Mouse (Mus musculus): ENCODE results near the gene Rabgap1l. TPM values are rescaled to one million over a fixed set of nuclear protein-coding genes. Genes with fewer than 3 reads are reported as not detected.
A peak's percentile ranks its signal among the peaks of the same experiment; 100 is the strongest.

Rabgap1l gene
- polyA plus RNA-seq, 1 experiment from 2014 or later = 93.4 TPM

GRCm38 (mm10) chr1:160692224-160693093 lies 100.6 kb downstream of the Rabgap1l start:
- H3K9me3 ChIP-seq (replicated peaks; ENCODE audit: control insufficient read depth, low read length) = no peaks in the 10 kb centered on the region
- no peak for ATAC-seq (replicated peaks; ENCODE audit: extremely low read depth, insufficient read depth, low FRiP score)
- H3K9ac ChIP-seq (ENCODE audit: low read length) = no peak overlapping the region
- peaks cover 7% of the 10 kb centered on the region; the same call in 1 of the 2 replicates for H3K4me1 ChIP-seq (ENCODE audit: control insufficient read depth, insufficient read depth, low read length)
- 64% methylated on average over 6 of the region's 6 CpGs for WGBS
- no peaks in the 10 kb centered on the region for H3K36me3 ChIP-seq (ENCODE audit: control insufficient read depth, insufficient read depth)
- no peaks in the 10 kb centered on the region for H3K27me3 ChIP-seq (ENCODE audit: control insufficient read depth, insufficient read depth, low read length)
- no peak overlapping the region for H3K4me2 ChIP-seq (ENCODE audit: low read depth, low read length)
- peak overlapping the region; percentile 79 for H3K27ac ChIP-seq (ENCODE audit: low read length)
- H3K4me3 ChIP-seq (ENCODE audit: low read length) = no peak overlapping the region

- Histone ChIP-seq H3K9me3 (replicated peaks; ENCODE audit: control insufficient read depth, low read length) (no peaks in the 10 kb centered on the region), H3K4me2 (ENCODE audit: low read depth, low read length) (no peak overlapping the region), H3K9ac (ENCODE audit: low read length) (no peak overlapping the region), H3K36me3 (ENCODE audit: control insufficient read depth, insufficient read depth) (peaks cover 2% of the 10 kb centered on the region; the same call in 1 of the 2 replicates), H3K27me3 (ENCODE audit: control insufficient read depth, insufficient read depth, low read length) (no peaks in the 10 kb centered on the region), H3K27ac (ENCODE audit: low read length) (no peak overlapping the region), H3K4me1 (ENCODE audit: control insufficient read depth, insufficient read depth, low read length) (peaks cover 7% of the 10 kb centered on the region; the same call in 1 of the 2 replicates), H3K4me3 (ENCODE audit: low read length) (no peak overlapping the region)
- ATAC-seq (replicated peaks; ENCODE audit: extremely low read depth, insufficient read depth, low FRiP score) = no peak
- 79% methylated on average over 1 of the region's 1 CpGs for WGBS
Measured at GRCm38 (mm10) chr1:160691196-160691590, 101.8 kb downstream of the Rabgap1l start.

- WGBS = 88% methylated on average over 7 of the region's 7 CpGs
- Histone ChIP-seq H3K4me2 (ENCODE audit: low read depth, low read length) (no peak overlapping the region), H3K27ac (ENCODE audit: low read length) (no peak overlapping the region), H3K9me3 (replicated peaks; ENCODE audit: control insufficient read depth, low read length) (no peaks in the 10 kb centered on the region), H3K4me3 (ENCODE audit: low read length) (no peak overlapping the region), H3K9ac (ENCODE audit: low read length) (no peak overlapping the region), H3K4me1 (ENCODE audit: control insufficient read depth, insufficient read depth, low read length) (peaks cover 7% of the 10 kb centered on the region; the same call in 1 of the 2 replicates), H3K27me3 (ENCODE audit: control insufficient read depth, insufficient read depth, low read length) (no peaks in the 10 kb centered on the region), H3K36me3 (ENCODE audit: control insufficient read depth, insufficient read depth) (peaks cover 4% of the 10 kb centered on the region; the same call in 1 of the 2 replicates)
- no peak for ATAC-seq (replicated peaks; ENCODE audit: extremely low read depth, insufficient read depth, low FRiP score)
Measured at GRCm38 (mm10) chr1:160690516-160691195, 102.4 kb downstream of the Rabgap1l start.

- Histone ChIP-seq H3K4me1 (ENCODE audit: control insufficient read depth, insufficient read depth, low read length) (peaks cover 7% of the 10 kb centered on the region; the same call in 1 of the 2 replicates), H3K9me3 (replicated peaks; ENCODE audit: control insufficient read depth, low read length) (no peaks in the 10 kb centered on the region), H3K4me2 (ENCODE audit: low read depth, low read length) (no peak overlapping the region), H3K4me3 (ENCODE audit: low read length) (no peak overlapping the region), H3K27ac (ENCODE audit: low read length) (no peak overlapping the region), H3K9ac (ENCODE audit: low read length) (no peak overlapping the region), H3K36me3 (ENCODE audit: control insufficient read depth, insufficient read depth) (peaks cover 4% of the 10 kb centered on the region; the same call in 1 of the 2 replicates), H3K27me3 (ENCODE audit: control insufficient read depth, insufficient read depth, low read length) (no peaks in the 10 kb centered on the region)
- ATAC-seq (replicated peaks; ENCODE audit: extremely low read depth, insufficient read depth, low FRiP score) = no peak
Measured at GRCm38 (mm10) chr1:160689511-160689910, 103.5 kb downstream of the Rabgap1l start.

- Histone ChIP-seq H3K27ac (ENCODE audit: low read length) (no peak overlapping the region), H3K9me3 (replicated peaks; ENCODE audit: control insufficient read depth, low read length) (no peaks in the 10 kb centered on the region), H3K9ac (ENCODE audit: low read length) (no peak overlapping the region), H3K4me2 (ENCODE audit: low read depth, low read length) (no peak overlapping the region), H3K27me3 (ENCODE audit: control insufficient read depth, insufficient read depth, low read length) (no peaks in the 10 kb centered on the region), H3K36me3 (ENCODE audit: control insufficient read depth, insufficient read depth) (peaks cover 4% of the 10 kb centered on the region; the same call in 1 of the 2 replicates), H3K4me1 (ENCODE audit: control insufficient read depth, insufficient read depth, low read length) (peaks cover 4% of the 10 kb centered on the region), H3K4me3 (ENCODE audit: low read length) (no peak overlapping the region)
- WGBS = 87% methylated on average over 2 of the region's 2 CpGs
- no peak for ATAC-seq (replicated peaks; ENCODE audit: extremely low read depth, insufficient read depth, low FRiP score)
Measured at GRCm38 (mm10) chr1:160684251-160684650, 108.8 kb downstream of the Rabgap1l start.

GRCm38 (mm10) chr1:160681398-160682050 lies 111.5 kb downstream of the Rabgap1l start:
- Histone ChIP-seq H3K4me1 (ENCODE audit: control insufficient read depth, insufficient read depth, low read length) (peaks cover 4% of the 10 kb centered on the region), H3K4me2 (ENCODE audit: low read depth, low read length) (no peak overlapping the region), H3K9ac (ENCODE audit: low read length) (no peak overlapping the region), H3K9me3 (replicated peaks; ENCODE audit: control insufficient read depth, low read length) (no peaks in the 10 kb centered on the region), H3K27me3 (ENCODE audit: control insufficient read depth, insufficient read depth, low read length) (no peaks in the 10 kb centered on the region), H3K4me3 (ENCODE audit: low read length) (no peak overlapping the region), H3K36me3 (ENCODE audit: control insufficient read depth, insufficient read depth) (peaks cover 4% of the 10 kb centered on the region; the same call in 1 of the 2 replicates), H3K27ac (ENCODE audit: low read length) (peak overlapping the region; percentile 43)
- peak; percentile 49; the same call in 1 of the 2 replicates for ATAC-seq (replicated peaks; ENCODE audit: extremely low read depth, insufficient read depth, low FRiP score)
- WGBS = 50% methylated on average over 3 of the region's 3 CpGs

DNA sequence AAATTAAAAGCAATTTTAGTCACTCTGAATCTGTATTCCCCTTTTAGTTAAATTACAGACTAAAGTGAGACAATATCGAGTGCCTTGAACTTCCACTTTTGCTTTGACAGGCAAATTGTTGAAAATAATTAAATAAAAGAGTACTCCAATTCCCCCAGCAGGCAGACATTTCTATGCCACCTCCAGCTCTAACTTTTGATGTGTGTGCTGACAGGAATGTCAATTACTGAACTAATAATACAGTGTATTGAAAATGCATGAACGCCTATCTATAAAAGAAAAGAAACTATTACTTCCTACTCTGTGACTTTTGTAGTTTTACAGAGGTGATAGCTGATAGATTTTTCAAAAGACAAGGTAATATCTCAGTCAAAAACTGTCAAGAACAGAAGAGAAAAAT lies 118.2 kb downstream of the Rabgap1l start:
- no peak for ATAC-seq (replicated peaks; ENCODE audit: extremely low read depth, insufficient read depth, low FRiP score)
- no peak overlapping the region; the same call in 1 of the 2 replicates for H3K4me2 ChIP-seq (ENCODE audit: low read depth, low read length)
- H3K27ac ChIP-seq (ENCODE audit: low read length) = no peak overlapping the region
- H3K9ac ChIP-seq (ENCODE audit: low read length) = no peak overlapping the region
- H3K9me3 ChIP-seq (replicated peaks; ENCODE audit: control insufficient read depth, low read length) = no peaks in the 10 kb centered on the region
- H3K36me3 ChIP-seq (ENCODE audit: control insufficient read depth, insufficient read depth) = no peaks in the 10 kb centered on the region
- peaks cover 12% of the 10 kb centered on the region; the same call in 1 of the 2 replicates for H3K4me1 ChIP-seq (ENCODE audit: control insufficient read depth, insufficient read depth, low read length)
- no peak overlapping the region for H3K4me3 ChIP-seq (ENCODE audit: low read length)
- 59% methylated on average over 2 of the region's 2 CpGs for WGBS
- H3K27me3 ChIP-seq (ENCODE audit: control insufficient read depth, insufficient read depth, low read length) = no peaks in the 10 kb centered on the region

DNA sequence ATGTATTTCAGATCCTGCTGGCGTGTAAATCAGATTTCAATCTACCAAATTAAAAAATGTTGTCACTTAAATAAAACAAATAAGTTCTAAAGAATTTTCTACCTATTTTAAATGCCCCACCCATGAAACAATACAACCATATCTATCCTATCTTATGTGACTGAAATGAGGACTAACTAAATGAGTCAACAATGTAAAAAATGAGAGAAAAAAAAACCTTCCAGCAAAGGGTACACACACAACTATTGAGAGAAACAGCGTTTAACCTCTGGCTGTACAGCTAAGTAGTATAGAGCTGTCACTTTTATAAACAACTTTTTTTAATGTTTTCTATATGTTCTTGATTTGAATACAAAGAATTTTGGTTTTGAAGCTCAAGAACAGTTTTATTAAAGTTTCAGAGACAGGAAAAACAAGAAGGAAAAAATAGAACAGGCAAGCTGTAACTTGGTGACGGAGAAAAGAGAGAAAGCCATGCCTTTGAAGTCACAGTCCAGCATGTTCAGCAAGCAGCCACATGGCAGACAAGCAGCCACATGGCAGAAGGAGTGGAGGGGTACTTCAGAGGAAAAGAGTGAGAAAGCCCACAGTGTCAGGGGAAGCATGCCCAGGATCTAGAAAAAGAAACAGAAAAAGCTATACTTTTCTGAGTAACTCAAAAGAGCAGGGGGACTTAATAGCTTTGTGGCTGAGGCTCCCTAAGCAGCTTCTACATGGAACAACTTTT lies 120.8 kb downstream of the Rabgap1l start:
- 63% methylated on average over 3 of the region's 3 CpGs for WGBS
- Histone ChIP-seq H3K4me2 (ENCODE audit: low read depth, low read length) (no peak overlapping the region), H3K9ac (ENCODE audit: low read length) (no peak overlapping the region), H3K36me3 (ENCODE audit: control insufficient read depth, insufficient read depth) (no peaks in the 10 kb centered on the region), H3K4me1 (ENCODE audit: control insufficient read depth, insufficient read depth, low read length) (peaks cover 15% of the 10 kb centered on the region; the same call in 1 of the 2 replicates), H3K9me3 (replicated peaks; ENCODE audit: control insufficient read depth, low read length) (no peaks in the 10 kb centered on the region), H3K4me3 (ENCODE audit: low read length) (no peak overlapping the region), H3K27ac (ENCODE audit: low read length) (0 out of 2 replicates have a peak overlapping the region, but pooled peaks have one; percentile 14), H3K27me3 (ENCODE audit: control insufficient read depth, insufficient read depth, low read length) (no peaks in the 10 kb centered on the region)
- no peak for ATAC-seq (replicated peaks; ENCODE audit: extremely low read depth, insufficient read depth, low FRiP score)

All from heart, embryonic 16.5 days (tissue).